Mouse (Mus musculus) left cerebral cortex, adult 8-10 months (tissue): ENCODE data around the gene Tsks. TPM values are rescaled to one million over a fixed set of nuclear protein-coding genes. Genes with fewer than 3 reads are reported as not detected.

Source experiments
- DNase-seq, 2 experiments: peaks; one replicate each; pipeline ENCODE4 v3.0.0; 2022; ENCODE audit warnings: low spot score in 2 of 2
- total RNA-seq, 4 experiments: library from RNA; stranded (reverse); gene quantifications; 2 replicates each; pipeline ENCODE4 v1.2.4; 2022

The Tsks gene
- total RNA-seq, 4 experiments from 2014 or later: 2.0 to 2.5 (median 2.2) TPM

GRCm38 (mm10) chr7:44975117-44975419 lies 32.1 kb downstream of the Tsks start:
- DNase-seq: no peak

- no peak for DNase-seq
Measured at GRCm38 (mm10) chr7:44978300-44978699, 35.3 kb downstream of the Tsks start.

- no peak for DNase-seq
Measured at GRCm38 (mm10) chr7:44981539-44981938, 38.5 kb downstream of the Tsks start.

GRCm38 (mm10) chr7:44983085-44983484 lies 40.1 kb downstream of the Tsks start:
- DNase-seq: peak in 1 of 2 experiments; percentile 81

- no peak for DNase-seq
Measured at GRCm38 (mm10) chr7:44983944-44984832, 41.2 kb downstream of the Tsks start.

- no peak for DNase-seq
Measured at GRCm38 (mm10) chr7:44984833-44985164, 41.8 kb downstream of the Tsks start.

GRCm38 (mm10) chr7:44985595-44986191 lies 42.7 kb downstream of the Tsks start:
- peak in 1 of 2 experiments; percentile 58 for DNase-seq

GRCm38 (mm10) chr7:44986192-44986878 lies 43.3 kb downstream of the Tsks start, which contains the start of gene Prmt1:
TSS of gene Prmt1 (minus strand) at chr7:44986568.
- peak; percentile 94 to 100 for DNase-seq

- DNase-seq: no peak
Measured at GRCm38 (mm10) chr7:44986879-44987718, 44.1 kb downstream of the Tsks start.

GRCm38 (mm10) chr7:44996672-44997071 lies 53.7 kb downstream of the Tsks start:
- no peak for DNase-seq

GRCm38 (mm10) chr7:44997231-44997939 lies 54.4 kb downstream of the Tsks start, which contains the start of gene Irf3:
TSS of gene Irf3 (plus strand) at chr7:44997648.
- DNase-seq: peak; percentile 92 to 96

- no peak for DNase-seq
Measured at GRCm38 (mm10) chr7:44997940-44998428, 55.0 kb downstream of the Tsks start.

GRCm38 (mm10) chr7:44998501-44998955 lies 55.5 kb downstream of the Tsks start, which contains the start of gene Bcl2l12:
TSS of gene Bcl2l12 (minus strand) at chr7:44998712.
- DNase-seq: no peak

- no peak for DNase-seq
Measured at GRCm38 (mm10) chr7:44999753-45000152, 56.7 kb downstream of the Tsks start.

GRCm38 (mm10) chr7:45000539-45001114 lies 57.6 kb downstream of the Tsks start:
- no peak for DNase-seq

- no peak for DNase-seq
Measured at GRCm38 (mm10) chr7:45002440-45002839, 59.4 kb downstream of the Tsks start.

- DNase-seq: no peak
Measured at GRCm38 (mm10) chr7:45004546-45004945, 61.5 kb downstream of the Tsks start.

- DNase-seq: no peak
Measured at GRCm38 (mm10) chr7:45005321-45005992, 62.5 kb downstream of the Tsks start.

GRCm38 (mm10) chr7:45006503-45006902 lies 63.5 kb downstream of the Tsks start:
- no peak for DNase-seq
